Mouse (Mus musculus) kidney, postnatal 4 days (tissue): ENCODE data around the gene Exoc6b.

Experiments
- DNase-seq, 2 experiments: peaks; one replicate each; pipeline ENCODE4 v3.0.0; 2021; ENCODE audit warnings: mixed read lengths in 2 of 2

Gene Exoc6b

DNA sequence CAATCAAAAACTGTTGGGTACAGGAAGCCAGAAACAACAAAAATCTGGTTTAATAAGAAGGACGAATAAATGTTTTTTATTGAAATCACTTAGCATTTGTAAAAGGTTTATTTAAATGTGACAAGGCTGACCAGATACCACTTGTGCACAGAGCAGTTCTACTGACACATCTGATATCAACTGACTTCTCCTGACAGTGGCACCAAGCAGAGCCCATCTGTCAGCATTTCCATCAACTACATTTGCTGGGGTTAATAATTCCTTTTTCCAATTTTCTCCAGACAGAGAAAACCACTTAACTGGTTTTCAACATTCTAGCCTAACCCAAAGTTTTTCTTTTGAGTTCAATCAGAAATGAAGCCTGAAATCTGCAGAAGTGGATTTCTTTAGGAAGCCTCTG is 100.8 kb downstream of the Exoc6b start:
- no peak for DNase-seq

DNA sequence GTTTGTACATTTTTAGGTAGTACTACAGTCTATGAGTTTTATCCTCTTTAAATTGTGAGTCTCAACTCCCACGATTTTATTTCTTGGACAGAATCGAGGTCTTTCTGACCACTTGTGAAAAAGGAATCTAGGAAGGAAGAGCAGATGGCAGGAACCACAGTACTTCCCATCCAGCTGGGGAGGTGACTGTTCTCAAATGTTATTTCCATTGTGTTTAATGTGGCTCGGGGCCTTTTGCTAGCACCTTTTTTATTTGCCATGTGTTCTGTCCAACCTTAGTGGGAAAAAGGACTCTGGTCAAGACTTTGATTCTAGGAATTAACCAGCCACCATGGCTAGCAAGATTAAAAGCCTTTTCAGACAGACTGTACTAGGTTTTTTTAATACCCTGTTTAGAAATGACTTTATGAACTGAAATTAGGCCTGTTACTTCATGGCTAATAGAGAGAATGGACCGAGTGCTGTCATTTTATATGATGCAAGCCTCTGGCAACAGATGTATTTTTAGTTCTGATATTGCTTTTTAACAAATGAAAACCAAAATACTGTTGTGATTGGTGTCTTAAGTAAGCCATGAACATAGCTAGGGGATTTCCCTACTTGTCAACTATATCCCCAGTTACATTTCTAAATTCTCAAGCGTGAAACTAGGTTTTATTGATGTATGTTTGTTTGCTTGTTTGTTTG is 104.4 kb downstream of the Exoc6b start:
- DNase-seq, result no peak

DNA sequence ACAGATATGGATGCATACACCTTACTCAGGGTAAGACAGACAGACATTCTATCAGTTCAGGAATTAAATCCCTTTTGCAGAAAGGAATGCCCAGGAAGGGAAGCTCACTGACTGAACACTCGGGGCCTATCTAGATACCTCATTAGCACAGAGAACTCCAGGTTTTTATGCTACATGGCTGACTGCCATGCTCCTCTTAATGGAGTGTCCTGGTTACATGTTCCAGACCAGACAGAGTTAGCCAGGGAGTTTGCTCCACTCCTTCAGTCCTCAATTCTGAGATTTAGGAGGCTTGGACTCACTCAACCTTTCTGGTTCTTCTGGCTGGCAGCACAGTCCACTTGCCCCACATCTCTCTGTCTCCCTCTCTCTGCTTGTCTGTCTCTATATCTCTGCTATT is 106.3 kb downstream of the Exoc6b start:
- no peak for DNase-seq

DNA sequence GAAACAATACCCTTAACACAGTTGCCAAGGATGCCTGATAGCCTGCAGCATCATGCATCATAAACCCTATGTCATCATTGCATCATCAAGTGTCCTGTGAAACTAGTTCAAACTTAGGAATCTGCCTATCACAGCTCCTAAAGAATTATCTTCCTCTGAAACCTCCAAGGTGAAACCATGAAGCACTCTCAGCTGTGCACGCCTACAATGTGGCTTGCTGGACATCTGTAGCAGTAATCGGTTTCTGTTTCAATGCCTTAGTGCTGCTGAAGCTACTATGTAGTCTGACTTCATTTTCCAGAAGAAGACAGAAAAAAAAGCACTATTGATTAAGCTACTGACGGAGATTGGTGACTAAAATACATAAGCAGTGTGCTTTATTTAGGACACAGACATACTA is 107.5 kb downstream of the Exoc6b start:
- no peak for DNase-seq

DNA sequence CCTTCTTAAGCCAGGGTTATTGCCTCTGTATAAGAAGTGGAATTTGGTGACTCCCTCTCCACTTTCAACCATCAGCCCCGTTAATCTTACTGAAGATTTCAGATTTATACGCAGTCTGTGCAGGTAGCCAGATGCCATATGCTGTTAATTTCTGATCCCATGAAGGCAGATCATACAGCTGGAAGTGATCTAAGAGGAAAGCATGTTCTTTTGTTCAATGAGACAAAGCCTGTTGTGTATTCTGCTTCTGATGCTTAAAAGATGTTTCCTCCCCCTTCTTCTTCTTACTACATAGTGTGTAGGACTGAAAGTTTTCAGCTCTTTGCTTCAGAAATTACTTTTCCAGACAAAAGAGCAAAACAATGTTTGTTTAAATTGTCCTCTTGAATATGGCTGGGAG is 109.8 kb downstream of the Exoc6b start:
- no peak for DNase-seq

DNA sequence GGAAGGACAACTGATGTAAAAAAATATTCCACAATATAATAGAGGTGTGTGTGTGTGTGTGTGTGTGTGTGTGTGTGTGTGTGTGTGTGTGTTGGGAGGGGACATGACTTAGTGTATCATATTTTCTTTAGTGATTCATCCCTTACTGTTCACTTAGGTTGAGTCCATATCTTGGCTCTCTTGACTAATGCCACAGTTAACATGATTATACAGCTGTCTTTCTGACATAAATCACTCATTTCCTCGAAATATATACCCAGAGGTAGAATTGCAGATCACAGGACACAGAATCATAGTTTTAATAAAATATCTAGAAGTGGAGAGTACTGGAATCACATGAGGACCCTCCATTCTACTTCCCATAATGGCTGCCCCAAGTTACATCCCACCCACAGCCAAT is 117.7 kb downstream of the Exoc6b start:
- no peak for DNase-seq

DNA sequence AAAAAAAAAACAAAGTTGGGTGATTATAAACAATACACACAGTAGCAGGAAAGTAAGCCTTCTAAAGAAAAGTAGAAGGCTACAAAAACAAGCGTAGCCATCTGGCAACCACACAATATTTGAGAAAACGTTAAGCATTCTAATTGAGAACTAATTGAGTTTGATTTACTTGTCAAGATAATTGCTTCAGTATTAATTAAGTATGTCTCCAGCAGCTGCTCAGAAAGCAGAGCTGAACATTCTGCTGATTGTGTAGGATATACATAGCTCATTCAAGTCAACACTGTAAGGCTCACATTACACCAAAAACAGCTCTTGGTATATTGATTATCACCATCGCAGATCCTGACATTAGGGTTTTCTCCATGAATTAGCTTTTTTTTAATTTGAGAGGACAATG is 122.7 kb downstream of the Exoc6b start:
- no peak for DNase-seq

DNA sequence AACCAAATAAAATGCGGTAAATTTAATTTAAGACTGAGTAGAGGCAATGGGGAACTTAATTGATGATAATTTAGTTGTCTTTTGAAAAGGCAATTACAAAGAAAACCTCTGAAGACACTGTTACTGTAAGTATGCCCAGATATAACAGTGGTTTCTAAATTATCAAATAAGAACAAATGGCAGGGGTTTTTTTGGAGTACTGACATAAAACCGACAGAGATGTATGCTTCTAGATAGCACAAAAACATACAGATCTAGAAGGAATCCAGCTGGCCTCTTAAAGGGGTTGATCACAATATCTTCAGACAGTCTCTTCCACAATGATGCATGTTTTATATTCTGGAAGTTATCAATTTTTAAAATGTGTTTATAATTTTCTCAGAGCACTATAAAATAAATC is 123.2 kb downstream of the Exoc6b start:
- DNase-seq, result no peak

DNA sequence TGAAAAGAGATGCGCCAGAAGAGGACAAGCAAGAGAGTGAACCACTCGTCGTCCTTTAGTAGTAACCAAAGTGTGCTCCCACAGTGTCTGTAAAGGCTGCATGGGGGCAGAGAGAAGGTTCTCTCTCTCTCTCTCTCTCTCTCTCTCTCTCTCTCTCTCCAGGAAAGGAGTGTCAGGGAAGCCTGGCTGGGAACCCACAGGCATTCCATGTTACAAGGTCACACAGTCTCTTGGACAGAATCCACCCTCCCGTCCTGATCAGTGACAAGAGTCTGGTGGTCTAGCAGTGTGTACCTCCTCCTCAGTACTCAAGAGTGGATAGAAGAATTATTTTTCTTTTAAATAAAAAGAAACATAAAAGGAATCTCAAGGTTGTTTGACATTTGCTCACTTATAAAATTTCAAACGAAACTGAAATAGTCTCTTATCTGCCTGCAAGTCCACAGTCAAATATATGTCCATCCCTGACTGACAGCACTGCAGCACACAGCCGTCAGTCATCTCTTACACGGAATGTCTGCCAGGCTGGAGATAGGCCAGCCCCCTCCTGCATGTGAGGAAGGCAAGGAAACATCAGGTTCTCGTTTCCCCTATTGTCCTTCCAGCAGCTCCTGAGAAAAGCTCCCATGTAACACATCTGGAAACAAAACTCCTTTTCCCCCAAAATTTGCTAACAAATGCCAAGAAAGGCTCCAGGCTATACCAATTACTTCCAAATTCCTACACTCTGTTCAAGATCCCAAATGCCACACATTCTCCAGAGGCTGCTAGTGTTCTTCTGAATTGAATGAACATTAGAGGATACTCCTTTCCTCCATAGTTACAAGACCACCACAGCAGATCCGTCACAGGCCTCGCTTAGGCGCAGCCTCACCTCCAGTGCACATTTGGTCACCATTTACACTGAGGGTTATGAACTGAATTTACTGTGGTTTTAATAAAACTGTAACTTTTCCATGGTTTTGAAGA is 136.1 kb downstream of the Exoc6b start:
- DNase-seq, result peak; percentile 16 to 21

DNA sequence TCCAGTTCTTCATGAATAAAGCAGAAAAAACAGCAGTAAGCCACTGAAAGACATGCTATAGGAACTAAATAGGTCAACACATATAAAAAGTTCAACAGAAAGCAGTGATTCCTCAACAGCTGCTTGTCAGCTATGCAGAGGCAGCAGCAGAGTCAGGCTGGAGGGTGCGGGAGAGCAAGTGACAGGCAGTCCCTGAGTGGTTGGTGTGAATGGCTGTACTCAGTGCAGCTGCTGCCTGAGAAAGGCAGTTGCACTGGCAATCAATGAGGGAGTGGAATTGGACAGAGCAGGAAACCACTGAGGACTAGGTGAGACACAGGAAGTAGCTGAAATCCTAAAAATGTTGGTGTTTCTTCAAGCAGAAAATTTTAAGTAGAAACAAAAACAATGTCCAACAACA is 138.3 kb downstream of the Exoc6b start:
- DNase-seq, result no peak

DNA sequence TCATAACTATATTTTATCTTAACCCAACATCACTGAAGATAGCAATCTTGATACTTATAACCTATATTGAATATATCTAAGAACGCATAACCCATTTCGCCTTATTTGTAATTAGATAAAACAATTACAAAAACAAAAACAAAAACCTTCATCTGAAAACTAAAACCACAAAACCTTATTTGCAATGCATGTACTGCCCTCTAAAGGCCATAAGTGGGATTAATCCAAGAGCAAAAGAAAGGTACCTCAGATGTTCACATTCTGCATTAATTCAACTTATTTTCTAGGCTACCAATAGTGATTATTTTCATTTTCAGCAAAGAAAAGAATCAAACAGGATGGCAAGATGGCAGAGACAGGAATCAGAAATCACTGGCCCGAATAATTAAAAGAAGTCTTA is 143.2 kb downstream of the Exoc6b start:
- no peak for DNase-seq

DNA sequence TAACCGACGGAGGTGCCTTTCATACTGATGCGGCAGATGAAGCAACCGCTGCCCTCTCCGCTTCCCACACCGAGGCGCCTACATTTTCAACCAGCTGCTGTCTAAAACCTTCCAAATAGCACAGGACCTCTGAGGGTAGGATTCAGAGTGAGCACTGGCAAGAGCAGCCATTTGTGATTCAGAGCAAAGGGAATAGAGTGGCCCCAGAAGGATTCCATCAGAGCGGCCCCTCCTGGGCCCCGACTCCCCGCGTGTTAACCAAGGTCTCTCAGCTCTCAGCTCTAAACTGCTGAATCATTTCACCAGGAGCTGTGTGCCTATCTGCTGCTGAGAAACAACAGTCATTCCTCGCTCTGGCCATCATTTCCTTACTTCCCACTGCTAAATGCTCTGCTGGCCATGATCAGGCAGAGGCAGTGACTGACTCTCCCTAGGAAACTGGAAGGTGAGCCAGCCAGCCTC is 145.5 kb downstream of the Exoc6b start:
- no peak for DNase-seq

DNA sequence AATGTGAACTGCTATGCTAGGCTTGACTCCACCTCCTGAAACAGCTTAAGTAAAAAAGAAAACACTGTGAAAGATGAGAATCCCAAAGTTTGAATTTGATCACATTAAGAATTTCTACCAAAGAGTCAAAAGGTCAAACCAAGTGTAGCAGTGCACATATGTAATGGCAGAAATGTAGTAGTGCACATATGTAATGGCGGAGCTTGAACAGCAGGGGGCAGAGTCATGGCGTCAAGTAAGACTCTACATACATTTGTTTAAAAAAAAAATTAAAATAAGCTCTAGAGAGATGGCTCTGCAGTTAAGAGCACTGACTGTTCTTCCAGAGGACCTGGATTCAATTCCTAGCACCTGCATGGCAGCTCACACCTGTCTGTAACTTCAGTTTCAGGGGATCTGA is 153.0 kb downstream of the Exoc6b start:
- peak; percentile 64 to 68 for DNase-seq

DNA sequence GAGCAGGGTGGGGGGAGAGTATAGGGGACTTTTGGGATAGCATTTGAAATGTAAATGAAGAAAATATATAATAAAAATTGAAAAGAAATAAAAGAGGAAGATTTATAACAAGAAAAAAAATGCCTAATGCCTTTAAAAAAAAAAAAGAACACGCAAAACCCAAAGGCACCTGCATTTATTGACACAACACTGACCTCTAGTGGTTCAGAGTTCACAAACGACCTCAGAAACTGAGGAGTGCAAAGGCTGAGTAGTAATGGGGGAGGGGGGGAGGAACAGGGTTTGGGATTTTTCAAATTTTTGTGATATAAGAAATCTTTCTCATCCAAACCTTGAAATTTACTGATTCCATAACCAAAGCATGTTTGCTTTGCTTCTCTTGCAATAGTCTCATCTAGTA is 156.9 kb downstream of the Exoc6b start:
- DNase-seq, result peak; percentile 17 to 32

DNA sequence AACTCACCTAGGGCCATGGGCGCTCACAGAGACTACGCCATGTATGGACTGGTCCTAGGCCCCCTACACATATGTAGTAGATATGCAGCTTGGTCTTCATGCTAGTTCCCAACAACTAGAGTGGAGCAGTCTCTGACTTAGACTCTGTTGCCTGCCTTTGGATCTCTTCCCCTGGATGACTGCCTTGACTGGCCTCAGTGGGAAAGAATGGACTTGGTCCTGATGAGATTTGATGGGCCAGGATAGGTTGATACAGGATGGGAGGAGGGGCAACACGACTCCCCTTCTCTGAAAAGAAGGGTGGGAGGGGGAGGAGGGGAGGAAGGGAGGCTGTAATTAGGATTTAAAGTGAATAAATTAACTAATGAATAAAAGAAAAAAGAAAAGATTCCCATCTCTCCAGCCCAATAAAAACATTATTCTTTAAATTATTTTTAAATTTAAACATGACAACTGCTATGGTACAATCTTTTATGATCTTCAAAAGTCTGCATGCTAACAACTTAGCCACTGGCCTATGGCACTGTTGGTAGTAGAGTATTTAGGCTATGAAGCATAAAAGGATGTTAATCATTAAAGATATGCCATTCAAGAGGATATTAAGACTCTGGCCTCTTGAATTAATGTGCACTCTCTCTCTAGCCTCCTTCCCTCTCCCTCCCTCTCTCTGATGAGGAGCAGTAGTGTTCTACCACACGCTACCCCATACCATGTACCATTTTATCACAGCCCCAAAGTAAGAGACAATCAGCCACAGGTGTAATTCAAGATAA is 170.1 kb downstream of the Exoc6b start:
- DNase-seq, result peak in 1 of 2 experiments; percentile 4

DNA sequence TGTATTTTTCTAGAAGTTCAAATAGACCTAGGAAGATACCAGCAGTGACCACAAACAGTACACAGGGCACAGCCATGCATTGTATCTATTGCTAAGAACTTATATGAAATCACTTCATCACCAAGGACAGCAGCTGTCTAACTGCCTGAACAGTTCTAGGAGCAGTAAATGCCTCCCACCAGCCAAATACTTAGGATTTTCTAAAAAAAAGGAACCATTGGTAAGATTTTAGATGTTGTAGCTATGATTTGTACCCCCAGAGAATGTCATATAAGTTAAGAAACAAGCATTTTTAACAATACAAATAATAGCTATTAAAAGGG is 175.6 kb downstream of the Exoc6b start:
- DNase-seq, result no peak

DNA sequence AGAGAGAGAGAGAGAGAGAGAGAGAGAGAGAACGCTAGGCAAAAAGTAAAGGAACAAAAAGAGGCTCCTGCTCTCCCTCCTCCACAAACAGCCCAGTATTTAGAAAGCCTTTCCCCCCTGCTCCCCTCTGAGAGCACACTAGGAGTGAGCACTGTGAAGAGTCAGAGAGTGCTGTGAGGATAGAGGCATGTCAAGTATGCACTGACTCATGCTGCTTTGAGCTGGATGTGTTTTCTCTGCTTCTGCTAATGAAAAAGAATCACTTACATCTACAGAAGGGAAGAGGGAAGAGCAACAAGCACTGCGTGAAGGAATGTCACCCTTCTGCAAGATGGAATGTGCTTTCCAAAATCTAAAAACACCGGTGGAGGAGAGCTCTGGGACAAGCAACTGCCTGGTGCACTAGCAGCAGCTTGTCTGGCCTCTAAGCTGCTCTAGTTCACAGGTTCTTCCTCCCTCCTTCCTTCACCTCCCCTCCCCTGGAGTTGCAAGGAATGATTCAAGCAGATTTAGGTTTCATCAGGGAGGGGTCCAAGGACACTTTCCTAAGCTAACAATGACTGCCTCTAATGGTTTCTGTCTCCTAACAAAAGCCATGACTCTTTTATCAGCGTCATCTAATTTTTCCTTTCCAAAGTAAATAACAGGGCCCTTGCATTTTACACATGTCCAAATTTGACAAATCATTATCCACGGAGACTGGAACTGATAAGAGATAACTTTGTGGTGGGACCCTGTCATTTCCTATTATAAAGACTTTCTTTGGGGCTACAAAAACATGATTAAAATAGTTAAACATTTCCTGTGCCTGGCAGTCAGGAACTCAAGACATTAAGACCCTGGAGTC is 176.2 kb downstream of the Exoc6b start:
- DNase-seq, result peak in 1 of 2 experiments; percentile 4

DNA sequence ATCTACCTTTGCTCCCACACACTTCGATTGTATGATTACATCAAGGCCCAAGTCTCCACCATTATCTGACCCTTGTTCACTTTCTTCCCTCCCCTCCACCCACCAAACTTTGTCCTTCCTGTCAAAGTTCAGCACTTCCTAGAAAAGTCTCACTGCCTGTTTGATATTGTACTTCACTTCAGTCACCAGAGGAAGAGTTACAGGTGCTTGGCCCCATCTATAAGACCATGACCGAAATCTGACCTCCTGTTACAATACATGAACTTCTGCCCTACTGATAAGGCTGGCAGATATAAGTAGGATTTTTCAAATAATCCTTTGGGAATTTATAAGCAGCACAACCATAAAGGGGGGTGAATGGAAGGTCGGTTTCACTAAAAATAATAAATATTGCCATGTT is 182.8 kb downstream of the Exoc6b start:
- no peak for DNase-seq

DNA sequence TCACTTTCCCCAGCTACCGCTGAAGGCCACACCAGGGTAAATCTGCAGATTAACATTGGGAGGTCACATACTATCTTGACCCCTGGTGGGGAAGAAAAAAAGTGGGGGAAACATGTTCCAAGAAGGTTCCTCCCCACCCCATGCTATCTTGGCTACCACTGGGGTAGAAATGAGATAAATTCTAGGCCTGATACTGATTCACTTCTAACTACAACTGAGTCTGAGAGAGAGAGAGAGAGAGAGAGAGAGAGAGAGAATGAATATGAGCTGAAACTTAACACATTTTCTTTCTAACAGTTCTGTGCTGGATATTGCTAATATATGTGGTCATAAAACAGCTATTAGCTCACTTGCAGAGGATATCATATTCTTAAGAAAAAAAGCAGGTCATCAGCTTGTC is 184.2 kb downstream of the Exoc6b start:
- DNase-seq, result no peak

DNA sequence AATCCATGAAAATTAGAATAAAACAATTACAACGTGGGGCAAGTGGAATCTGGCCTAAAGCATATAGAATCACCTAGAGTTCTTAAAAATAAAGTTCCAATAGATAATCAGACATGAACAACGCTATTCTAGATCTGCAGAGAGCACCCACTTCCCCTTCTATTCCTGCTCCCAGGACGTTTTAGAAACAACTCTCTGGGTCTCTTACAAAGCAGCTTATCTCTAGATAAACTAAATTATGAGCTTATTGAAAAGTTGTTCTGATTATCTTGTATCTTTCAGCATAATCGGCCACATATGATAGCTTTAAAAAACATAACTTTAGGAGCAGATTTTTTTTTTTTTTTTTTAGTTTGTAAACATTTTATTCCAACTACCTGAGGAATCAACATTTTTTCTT is 185.6 kb downstream of the Exoc6b start:
- no peak for DNase-seq

DNA sequence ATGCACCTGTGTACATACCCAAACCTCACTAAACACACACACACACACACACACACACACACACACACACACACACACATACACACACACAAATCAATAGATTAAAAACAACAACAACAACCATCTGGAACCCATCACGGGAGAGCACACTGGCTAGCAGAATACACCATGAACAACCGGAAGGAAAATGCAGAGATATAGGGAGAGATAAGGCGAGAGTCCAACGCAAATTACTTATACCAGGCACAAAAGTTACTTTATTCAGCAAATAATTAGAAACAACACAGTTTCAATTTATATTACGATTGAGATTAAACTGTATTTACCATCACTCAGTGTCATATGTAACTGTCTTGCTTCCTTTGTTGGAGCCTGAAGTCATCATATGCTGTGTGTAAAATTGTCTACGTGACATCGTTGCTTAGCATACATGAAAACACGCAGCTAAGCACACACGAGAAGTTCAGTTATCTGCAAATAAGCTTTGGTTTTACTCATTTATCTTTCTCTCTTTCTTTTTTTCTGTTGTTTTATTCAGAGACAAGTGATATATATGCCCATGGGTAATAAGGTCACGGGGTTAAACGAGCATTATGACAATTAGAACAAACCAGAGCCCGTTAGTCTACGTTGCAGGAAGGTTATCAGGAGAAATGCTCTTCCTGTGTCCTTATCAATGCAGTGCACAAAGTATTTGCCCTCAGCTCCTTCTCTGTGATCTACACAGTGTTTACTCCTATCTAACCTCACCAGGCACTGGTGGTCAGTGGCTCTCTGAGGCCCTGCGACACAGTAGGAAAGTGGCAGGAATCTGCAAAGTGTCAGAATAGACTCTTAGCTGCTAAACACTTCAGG is 186.4 kb downstream of the Exoc6b start:
- DNase-seq, result no peak

DNA sequence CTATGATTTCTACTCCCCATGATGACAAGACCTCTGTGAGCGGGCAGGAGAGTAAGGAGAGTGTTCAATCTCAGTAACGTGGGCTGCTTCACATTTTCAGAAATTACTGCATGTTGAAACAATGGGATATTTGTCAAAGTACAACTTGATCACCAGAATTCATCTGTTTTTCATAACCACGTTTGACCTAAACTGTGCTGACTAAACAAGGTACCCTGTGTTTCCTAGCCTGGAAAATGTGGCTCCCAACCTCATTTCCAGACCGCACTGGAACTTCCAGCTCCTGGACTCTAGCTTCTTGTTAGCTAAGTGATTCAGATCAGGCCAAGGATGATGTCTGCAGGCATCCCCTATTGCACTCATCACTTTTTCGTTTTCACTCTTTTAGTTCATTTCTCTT is 193.4 kb downstream of the Exoc6b start:
- DNase-seq, result no peak
